Mouse (Mus musculus) forebrain, embryonic 15.5 days (tissue): ENCODE measurements around the gene Ncln. TPM values are rescaled to one million over a fixed set of nuclear protein-coding genes. Genes with fewer than 3 reads are reported as not detected.

Source experiments
- ATAC-seq: fragments of 200-750 bp; cut with Nextera tagmentation; replicated peaks from 2 replicates; pipeline ENCODE4 v1.8.0; 2017; ENCODE audit warnings: mild to moderate bottlenecking, moderate TSS enrichment, moderate library complexity
- H3K27ac ChIP-seq: fragments of 300-500 bp; sonication (generic); replicated peaks from 2 replicates; pipeline ENCODE4 v1.5.1; 2015; ENCODE audit warnings: mild to moderate bottlenecking, inconsistent platforms
- H3K27me3 ChIP-seq: fragments of 300-500 bp; sonication (generic); 2 replicates; pipeline ENCODE4 v1.6.1; 2015; ENCODE audit warnings: inconsistent platforms
- H3K36me3 ChIP-seq: fragments of 300-500 bp; sonication (generic); 2 replicates; pipeline ENCODE4 v1.6.1; 2015; ENCODE audit warnings: mild to moderate bottlenecking, inconsistent platforms
- H3K4me1 ChIP-seq: fragments of 300-500 bp; sonication (generic); 2 replicates; pipeline ENCODE4 v1.6.1; 2015; ENCODE audit warnings: inconsistent platforms
- H3K4me2 ChIP-seq: fragments of 300-500 bp; sonication (generic); replicated peaks from 2 replicates; pipeline ENCODE4 v1.6.1; 2015; ENCODE audit warnings: mild to moderate bottlenecking, inconsistent platforms
- H3K4me3 ChIP-seq: fragments of 300-500 bp; sonication (generic); 2 replicates; pipeline ENCODE4 v1.5.1; 2015; ENCODE audit warnings: mild to moderate bottlenecking, inconsistent platforms
- H3K9ac ChIP-seq: fragments of 300-500 bp; sonication (generic); replicated peaks from 2 replicates; pipeline ENCODE4 v1.6.1; 2015; ENCODE audit warnings: mild to moderate bottlenecking, inconsistent platforms
- H3K9me3 ChIP-seq: fragments of 300-500 bp; sonication (generic); 2 replicates; pipeline ENCODE4 v1.6.1; 2016; ENCODE audit warnings: inconsistent platforms
- WGBS: fragments of 180-500 bp; shearing (Covaris S2); methylation state at CpG from one replicate; pipeline ENCODE4 v1.1.7; 2015; ENCODE audit warnings: mixed read lengths; 5-methylcytosine and 5-hydroxymethylcytosine counted together
- polyA plus RNA-seq: library from polyadenylated mRNA; unstranded; fragments of >200 nt; fragmentation: Nextera tagmentation; extraction: Ambion mirVana; gene quantifications from 2 replicates; pipeline ENCODE4 v1.2.1, GENCODE M21; 2015

The Ncln gene
- polyA plus RNA-seq, 1 experiment from 2014 or later: 60.3 TPM

- Histone ChIP-seq H3K4me3 (no peak overlapping the region), H3K9me3 (no peaks in the 10 kb centered on the region), H3K27ac (no peak overlapping the region), H3K4me1 (peaks cover 21% of the 10 kb centered on the region), H3K4me2 (no peak overlapping the region), H3K27me3 (peaks cover 27% of the 10 kb centered on the region), H3K36me3 (peaks cover 14% of the 10 kb centered on the region; the same call in 1 of the 2 replicates), H3K9ac (no peak overlapping the region)
- WGBS: 79% methylated on average over 2 of the region's 2 CpGs
- no peak for ATAC-seq
Measured at GRCm38 (mm10) chr10:81466066-81466465, 30.1 kb downstream of the Ncln start.

GRCm38 (mm10) chr10:81465265-81465645 is 30.9 kb downstream of the Ncln start:
- Histone ChIP-seq H3K4me1 (peaks cover 13% of the 10 kb centered on the region), H3K4me2 (no peak overlapping the region), H3K36me3 (peaks cover 14% of the 10 kb centered on the region; the same call in 1 of the 2 replicates), H3K27ac (no peak overlapping the region), H3K9ac (no peak overlapping the region), H3K9me3 (no peaks in the 10 kb centered on the region), H3K4me3 (no peak overlapping the region), H3K27me3 (peaks cover 35% of the 10 kb centered on the region)
- 7% methylated on average over 5 of the region's 5 CpGs for WGBS
- ATAC-seq: no peak

GRCm38 (mm10) chr10:81464405-81465264 is 31.6 kb downstream of the Ncln start:
- Histone ChIP-seq H3K36me3 (peaks cover 14% of the 10 kb centered on the region; the same call in 1 of the 2 replicates), H3K4me3 (peak overlapping the region; percentile 35), H3K4me1 (peaks cover 13% of the 10 kb centered on the region), H3K27me3 (peaks cover 37% of the 10 kb centered on the region), H3K27ac (no peak overlapping the region), H3K9ac (no peak overlapping the region), H3K4me2 (peak overlapping the region; percentile 48), H3K9me3 (no peaks in the 10 kb centered on the region)
- ATAC-seq: peak; percentile 70
- WGBS: 3% methylated on average over 33 of the region's 33 CpGs

GRCm38 (mm10) chr10:81463531-81463930 is 32.7 kb downstream of the Ncln start:
- no peak for ATAC-seq
- 68% methylated on average over 4 of the region's 4 CpGs for WGBS
- H3K27me3 ChIP-seq: peaks cover 37% of the 10 kb centered on the region

GRCm38 (mm10) chr10:81462917-81463316 is 33.3 kb downstream of the Ncln start:
- Histone ChIP-seq H3K9ac (no peak overlapping the region), H3K9me3 (no peaks in the 10 kb centered on the region), H3K27me3 (peaks cover 37% of the 10 kb centered on the region), H3K27ac (no peak overlapping the region), H3K4me2 (no peak overlapping the region), H3K36me3 (peaks cover 10% of the 10 kb centered on the region; the same call in 1 of the 2 replicates), H3K4me3 (no peak overlapping the region), H3K4me1 (peaks cover 13% of the 10 kb centered on the region)
- no peak for ATAC-seq
- 74% methylated on average over 7 of the region's 7 CpGs for WGBS

More at GRCm38 (mm10) chr10:81463531-81463930, 32.7 kb downstream of the Ncln start:
- no peak overlapping the region for H3K9ac ChIP-seq
- H3K36me3 ChIP-seq: peaks cover 14% of the 10 kb centered on the region; the same call in 1 of the 2 replicates
- H3K27ac ChIP-seq: no peak overlapping the region
- H3K9me3 ChIP-seq: no peaks in the 10 kb centered on the region
- H3K4me2 ChIP-seq: no peak overlapping the region
- no peak overlapping the region for H3K4me3 ChIP-seq
- H3K4me1 ChIP-seq: peaks cover 13% of the 10 kb centered on the region

- peaks cover 37% of the 10 kb centered on the region for H3K27me3 ChIP-seq
- H3K4me3 ChIP-seq: no peak overlapping the region
- H3K4me1 ChIP-seq: peaks cover 13% of the 10 kb centered on the region
- WGBS: 39% methylated on average over 7 of the region's 7 CpGs
- ATAC-seq: no peak
- H3K9ac ChIP-seq: no peak overlapping the region
- no peak overlapping the region for H3K4me2 ChIP-seq
- peaks cover 4% of the 10 kb centered on the region; the same call in 1 of the 2 replicates for H3K36me3 ChIP-seq
- no peak overlapping the region for H3K27ac ChIP-seq
- no peaks in the 10 kb centered on the region for H3K9me3 ChIP-seq
Measured at GRCm38 (mm10) chr10:81462415-81462804, 33.8 kb downstream of the Ncln start.

GRCm38 (mm10) chr10:81461673-81462414 is 34.3 kb downstream of the Ncln start:
- peaks cover 3% of the 10 kb centered on the region; the same call in 1 of the 2 replicates for H3K36me3 ChIP-seq
- H3K9ac ChIP-seq: no peak overlapping the region
- peaks cover 41% of the 10 kb centered on the region for H3K27me3 ChIP-seq
- no peak overlapping the region for H3K4me3 ChIP-seq
- H3K27ac ChIP-seq: no peak overlapping the region
- H3K4me2 ChIP-seq: no peak overlapping the region
- no peak for ATAC-seq
- H3K4me1 ChIP-seq: peaks cover 13% of the 10 kb centered on the region
- H3K9me3 ChIP-seq: no peaks in the 10 kb centered on the region
- 9% methylated on average over 16 of the region's 16 CpGs for WGBS

GRCm38 (mm10) chr10:81460951-81461350 is 35.2 kb downstream of the Ncln start:
- no peak overlapping the region for H3K9ac ChIP-seq
- H3K9me3 ChIP-seq: no peaks in the 10 kb centered on the region
- no peak overlapping the region for H3K27ac ChIP-seq
- no peak overlapping the region for H3K4me3 ChIP-seq
- no peak for ATAC-seq
- H3K36me3 ChIP-seq: no peaks in the 10 kb centered on the region; the same call in 1 of the 2 replicates
- WGBS: 48% methylated on average over 11 of the region's 11 CpGs
- H3K4me1 ChIP-seq: peaks cover 13% of the 10 kb centered on the region
- H3K4me2 ChIP-seq: no peak overlapping the region
- peaks cover 48% of the 10 kb centered on the region for H3K27me3 ChIP-seq

- WGBS: 21% methylated on average over 20 of the region's 20 CpGs
- H3K36me3 ChIP-seq: no peaks in the 10 kb centered on the region; the same call in 1 of the 2 replicates
- H3K27ac ChIP-seq: no peak overlapping the region
- no peaks in the 10 kb centered on the region for H3K9me3 ChIP-seq
- no peak overlapping the region for H3K4me3 ChIP-seq
- H3K9ac ChIP-seq: no peak overlapping the region
- no peak overlapping the region for H3K4me2 ChIP-seq
- H3K4me1 ChIP-seq: peaks cover 13% of the 10 kb centered on the region
- H3K27me3 ChIP-seq: peaks cover 48% of the 10 kb centered on the region
- no peak for ATAC-seq
Measured at GRCm38 (mm10) chr10:81460471-81460870, 35.7 kb downstream of the Ncln start.

GRCm38 (mm10) chr10:81459399-81459798 is 36.8 kb downstream of the Ncln start:
- Histone ChIP-seq H3K9me3 (no peaks in the 10 kb centered on the region), H3K27me3 (peaks cover 59% of the 10 kb centered on the region)

GRCm38 (mm10) chr10:81458267-81458666 is 37.9 kb downstream of the Ncln start:
- peaks cover 61% of the 10 kb centered on the region for H3K27me3 ChIP-seq
- no peaks in the 10 kb centered on the region; the same call in 1 of the 2 replicates for H3K36me3 ChIP-seq
- no peaks in the 10 kb centered on the region for H3K9me3 ChIP-seq
- H3K4me3 ChIP-seq: no peak overlapping the region
- 77% methylated on average over 6 of the region's 6 CpGs for WGBS
- no peak overlapping the region for H3K27ac ChIP-seq
- H3K4me1 ChIP-seq: no peaks in the 10 kb centered on the region
- no peak overlapping the region for H3K9ac ChIP-seq
- no peak overlapping the region for H3K4me2 ChIP-seq
- no peak for ATAC-seq

More at GRCm38 (mm10) chr10:81459399-81459798, 36.8 kb downstream of the Ncln start:
- WGBS: 66% methylated on average over 21 of the region's 21 CpGs
- H3K27ac ChIP-seq: no peak overlapping the region
- no peak overlapping the region for H3K9ac ChIP-seq
- H3K4me3 ChIP-seq: no peak overlapping the region
- H3K36me3 ChIP-seq: no peaks in the 10 kb centered on the region; the same call in 1 of the 2 replicates
- ATAC-seq: no peak
- H3K4me1 ChIP-seq: peaks cover 5% of the 10 kb centered on the region
- no peak overlapping the region for H3K4me2 ChIP-seq

GRCm38 (mm10) chr10:81457624-81458023 is 38.6 kb downstream of the Ncln start:
- Histone ChIP-seq H3K9me3 (no peaks in the 10 kb centered on the region), H3K36me3 (no peaks in the 10 kb centered on the region; the same call in 1 of the 2 replicates), H3K4me1 (no peaks in the 10 kb centered on the region), H3K9ac (no peak overlapping the region), H3K4me3 (no peak overlapping the region), H3K27me3 (peaks cover 61% of the 10 kb centered on the region), H3K27ac (no peak overlapping the region), H3K4me2 (no peak overlapping the region)
- ATAC-seq: no peak
- 83% methylated on average over 8 of the region's 8 CpGs for WGBS
